Mouse (Mus musculus): ENCODE results near the gene Atad3a.

DNA sequence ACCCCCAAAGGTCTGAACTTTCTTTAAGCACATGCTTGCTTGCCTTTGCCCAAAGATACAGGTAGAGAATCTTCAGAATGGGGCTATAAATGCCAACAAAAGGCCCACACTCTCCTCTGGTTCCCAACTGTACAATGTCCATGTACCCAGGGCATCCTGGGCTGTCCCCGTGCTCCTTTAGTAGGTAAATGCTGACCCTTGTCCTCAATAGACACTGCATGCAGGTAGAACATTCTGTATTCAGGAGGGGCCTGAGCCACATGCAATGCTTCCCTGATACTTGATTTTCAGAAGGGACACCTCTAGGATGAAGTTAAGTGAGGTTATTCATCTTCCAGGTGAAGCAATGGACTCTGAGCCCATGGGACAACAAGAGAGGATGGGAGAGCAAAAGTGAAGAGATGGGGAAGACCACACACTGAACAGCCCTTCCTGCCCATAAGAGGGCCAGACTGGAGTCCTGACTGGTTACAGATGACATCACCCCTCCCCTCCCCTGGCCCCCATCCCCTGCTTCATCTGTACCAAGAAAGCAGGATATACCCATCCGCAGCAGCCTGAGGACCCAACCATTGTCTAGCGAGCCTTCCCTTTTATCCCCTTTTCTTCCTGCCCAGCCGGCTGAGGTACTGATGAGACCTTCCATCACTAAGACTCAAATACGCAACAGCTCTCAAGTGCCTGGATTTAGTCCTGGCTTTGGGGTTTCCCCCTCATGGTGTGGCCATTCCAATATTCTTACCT lies 12.6 kb upstream of the Atad3a start:
- no peak for TF ChIP-seq CTCF (IDR thresholded peaks at IDR 0.05; ENCODE audit: low read depth)
- no peak for TF ChIP-seq EP300 (IDR thresholded peaks at IDR 0.05; ENCODE audit: low read depth)

Data from heart, postnatal 0 days (tissue).